ENCODE assay signal across 30 mouse cellular contexts in the genomic region with DNA sequence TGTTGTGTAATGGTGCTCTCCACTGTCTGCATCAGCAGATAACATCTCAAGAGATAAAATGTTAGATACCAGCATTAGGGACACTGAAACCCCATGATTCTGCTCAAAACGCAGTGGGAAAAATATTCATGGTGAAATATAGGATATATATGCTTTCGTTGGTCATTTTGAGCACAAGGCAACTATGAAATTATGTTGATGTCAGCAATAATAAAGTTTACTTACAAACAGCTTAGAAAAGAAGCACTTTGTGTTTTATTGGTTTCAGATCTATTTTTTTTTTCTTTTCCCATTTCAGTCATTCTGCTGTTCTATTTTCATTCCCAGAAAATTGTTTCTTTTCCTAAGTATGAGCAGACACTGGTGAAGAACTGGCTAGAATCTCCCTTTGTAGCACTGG.
"Had no signal": no experiment of that assay in that cellular context is flagged by ENCODE, and none has a peak within 500 bp of the region (broad histone marks: within the 10 kb centered on the region; RNA-seq: fewer than 3 reads in every experiment).

No protein-coding gene starts in this region.

- H3K9me3 ChIP-seq: heart, embryonic 12.5 days; heart, embryonic 13.5 days; heart, embryonic 15.5 days; hindbrain, embryonic 10.5 days; hindbrain, embryonic 12.5 days; hindbrain, embryonic 13.5 days; hindbrain, embryonic 15.5 days; intestine, embryonic 15.5 days; kidney, embryonic 15.5 days had no signal

- H3K4me1 ChIP-seq: kidney, embryonic 15.5 days had no signal

- H3K4me3 ChIP-seq: heart, embryonic 12.5 days; heart, embryonic 13.5 days; heart, embryonic 15.5 days; hindbrain, embryonic 10.5 days; hindbrain, embryonic 12.5 days; hindbrain, embryonic 13.5 days; hindbrain, embryonic 15.5 days; intestine, embryonic 15.5 days; kidney, embryonic 15.5 days; layer of hippocampus, adult 2 months had no signal

- H3K9ac ChIP-seq: heart, embryonic 12.5 days; heart, embryonic 13.5 days; heart, embryonic 15.5 days; hindbrain, embryonic 12.5 days; hindbrain, embryonic 13.5 days; hindbrain, embryonic 14.5 days; hindbrain, embryonic 15.5 days; intestine, embryonic 15.5 days; kidney, embryonic 15.5 days had no signal

- H3K27ac ChIP-seq: heart, embryonic 13.5 days; heart, embryonic 15.5 days; hindbrain, embryonic 10.5 days; hindbrain, embryonic 12.5 days; hindbrain, embryonic 13.5 days; hindbrain, embryonic 14.5 days; hindbrain, embryonic 15.5 days; hindbrain, postnatal 0 days; intestine, embryonic 15.5 days; kidney, embryonic 15.5 days; kidney, postnatal 0 days; layer of hippocampus, adult 2 months had no signal

- H3K4me2 ChIP-seq: heart, embryonic 11.5 days; heart, embryonic 12.5 days; heart, embryonic 13.5 days; heart, embryonic 15.5 days; hindbrain, embryonic 12.5 days; hindbrain, embryonic 13.5 days; hindbrain, embryonic 14.5 days; hindbrain, embryonic 15.5 days; intestine, embryonic 15.5 days; kidney, embryonic 15.5 days had no signal

- DNase-seq: heart, postnatal 10 days; heart, postnatal 14 days; heart, postnatal 36 days; heart, postnatal 4 days; kidney, adult 11 months; kidney, adult 18-20 months; kidney, adult 2 months; kidney, adult 8-10 months; kidney, adult 9 months; kidney, postnatal 10 days; kidney, postnatal 14 days; kidney, postnatal 25 days; kidney, postnatal 36 days; kidney, postnatal 4 days; layer of hippocampus, adult 9-11 months; layer of hippocampus, postnatal 36 days had no signal

- H3K27me3 ChIP-seq: heart, embryonic 12.5 days; heart, embryonic 13.5 days; heart, embryonic 15.5 days; hindbrain, embryonic 12.5 days; hindbrain, embryonic 13.5 days; hindbrain, embryonic 15.5 days; intestine, embryonic 15.5 days; kidney, embryonic 15.5 days had no signal
